Mouse (Mus musculus) heart, postnatal 0 days (tissue): ENCODE results near the gene Zfp810.

Source experiments
- CTCF ChIP-seq: IDR thresholded peaks from 2 replicates; pipeline ENCODE4 v1.5.1; 2016; ENCODE audit warnings: antibody characterized with exemption, control low read depth, low read depth
- EP300 ChIP-seq: IDR thresholded peaks from 2 replicates; pipeline ENCODE4 v1.6.1; 2016; ENCODE audit warnings: antibody characterized with exemption, low read depth

- TF ChIP-seq CTCF = peak; percentile 43
- no peak for TF ChIP-seq EP300
These were observed 76.9 kb downstream of the Zfp810 start for GRCm38 (mm10) chr9:22230556-22230955.
